Mouse (Mus musculus) intestine, embryonic 14.5 days (tissue): ENCODE data around the gene Slc7a14. TPM values are rescaled to one million over a fixed set of nuclear protein-coding genes. Genes with fewer than 3 reads are reported as not detected.

Experiments
- ATAC-seq: fragments of 200-750 bp; cut with Nextera tagmentation; replicated peaks from 2 replicates; pipeline ENCODE4 v1.8.0; 2017; ENCODE audit warnings: low read depth, moderate number of reproducible peaks, moderate TSS enrichment, moderate library complexity; ENCODE audit not compliant: low FRiP score, low TSS enrichment
- DNase-seq: peaks from one replicate; pipeline ENCODE4 v3.0.0-alpha.2; 2018; ENCODE audit warnings: low spot score
- H3K27ac ChIP-seq: fragments of 300-500 bp; sonication (generic); 2 replicates; pipeline ENCODE4 v1.5.1; 2014; ENCODE audit warnings: low read depth, mild to moderate bottlenecking, control low read depth
- H3K27me3 ChIP-seq: fragments of 300-500 bp; sonication (generic); replicated peaks from 2 replicates; pipeline ENCODE4 v1.6.1; 2014; ENCODE audit warnings: low read length, control low read depth; ENCODE audit not compliant: control insufficient read depth, insufficient read depth
- H3K36me3 ChIP-seq: fragments of 300-500 bp; sonication (generic); 2 replicates; pipeline ENCODE4 v1.6.1; 2014; ENCODE audit warnings: low read length, control low read depth; ENCODE audit not compliant: control insufficient read depth, insufficient read depth
- H3K4me1 ChIP-seq: fragments of 300-500 bp; sonication (generic); replicated peaks from 2 replicates; pipeline ENCODE4 v1.6.1; 2014; ENCODE audit warnings: low read length, control low read depth, mixed read lengths; ENCODE audit not compliant: control insufficient read depth, insufficient read depth
- H3K4me2 ChIP-seq: fragments of 300-500 bp; sonication (generic); 2 replicates; pipeline ENCODE4 v1.6.1; 2014; ENCODE audit warnings: low read length
- H3K4me3 ChIP-seq: fragments of 300-500 bp; sonication (generic); 2 replicates; pipeline ENCODE4 v1.5.1; 2014; ENCODE audit warnings: low read depth, low read length, control low read depth, mixed read lengths
- H3K9ac ChIP-seq: fragments of 300-500 bp; sonication (generic); 2 replicates; pipeline ENCODE4 v1.6.1; 2014; ENCODE audit warnings: mild to moderate bottlenecking, low read length
- H3K9me3 ChIP-seq: fragments of 300-500 bp; sonication (generic); 2 replicates; pipeline ENCODE4 v1.6.1; 2016; ENCODE audit warnings: low read length, control low read depth; ENCODE audit not compliant: control insufficient read depth
- WGBS: fragments of 180-500 bp; shearing (Covaris S2); extraction: QIAGEN DNeasy Blood & Tissue Kit; methylation state at CpG from one replicate; pipeline ENCODE4 v1.1.7; 2014; 5-methylcytosine and 5-hydroxymethylcytosine counted together
- polyA plus RNA-seq: library from polyadenylated mRNA; unstranded; fragments of >200 nt; fragmentation: Nextera tagmentation; extraction: Ambion mirVana; gene quantifications from 2 replicates; pipeline ENCODE4 v1.2.1, GENCODE M21; 2014

Slc7a14 gene
- polyA plus RNA-seq, 1 experiment from 2014 or later, result 1.7 TPM

DNA sequence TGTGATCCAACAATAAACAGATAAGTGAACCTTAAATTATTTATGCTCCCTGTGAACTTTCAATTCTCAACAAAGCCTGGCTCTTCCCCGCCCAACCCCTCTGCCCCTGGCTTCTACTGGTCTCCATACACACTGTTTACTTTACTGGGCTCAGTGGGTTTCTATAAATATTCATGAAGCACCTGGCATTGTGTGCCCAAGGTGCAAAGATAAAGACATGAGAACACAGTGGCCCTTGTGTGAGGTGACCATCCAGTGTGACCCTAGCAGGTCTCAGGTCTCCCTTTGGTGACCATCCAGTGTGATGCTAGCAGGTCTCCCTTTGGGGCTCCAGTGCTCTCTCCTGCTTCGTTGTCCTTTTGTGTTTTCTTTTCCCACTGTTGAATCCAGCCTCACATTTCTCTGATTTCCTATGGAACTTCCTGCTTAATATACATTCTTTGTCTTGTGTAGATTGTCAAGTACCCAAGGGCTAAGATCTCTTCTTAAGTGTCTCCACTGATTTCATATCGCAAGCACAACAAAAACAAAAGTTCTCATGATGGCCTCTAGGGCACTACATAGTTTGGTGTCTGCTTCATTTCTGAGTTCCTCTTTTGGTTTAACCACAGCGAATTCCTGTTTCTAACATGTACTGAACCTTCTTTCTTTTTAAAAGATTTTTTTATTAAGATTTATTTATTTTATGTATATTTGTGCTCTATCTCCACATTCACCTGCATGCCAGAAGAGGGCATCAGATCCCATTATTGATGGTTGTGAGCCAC lies 40.4 kb downstream of the Slc7a14 start:
- H3K4me3 ChIP-seq, result no peak overlapping the region
- WGBS, result 78% methylated on average over 4 of the region's 4 CpGs
- no peak overlapping the region for H3K27ac ChIP-seq
- ATAC-seq (no peak), DNase-seq (no peak)
- no peaks in the 10 kb centered on the region for H3K4me1 ChIP-seq
- H3K4me2 ChIP-seq, result no peak overlapping the region
- no peaks in the 10 kb centered on the region for H3K9me3 ChIP-seq
- H3K9ac ChIP-seq, result no peak overlapping the region
- H3K36me3 ChIP-seq, result no peaks in the 10 kb centered on the region
- no peaks in the 10 kb centered on the region for H3K27me3 ChIP-seq

DNA sequence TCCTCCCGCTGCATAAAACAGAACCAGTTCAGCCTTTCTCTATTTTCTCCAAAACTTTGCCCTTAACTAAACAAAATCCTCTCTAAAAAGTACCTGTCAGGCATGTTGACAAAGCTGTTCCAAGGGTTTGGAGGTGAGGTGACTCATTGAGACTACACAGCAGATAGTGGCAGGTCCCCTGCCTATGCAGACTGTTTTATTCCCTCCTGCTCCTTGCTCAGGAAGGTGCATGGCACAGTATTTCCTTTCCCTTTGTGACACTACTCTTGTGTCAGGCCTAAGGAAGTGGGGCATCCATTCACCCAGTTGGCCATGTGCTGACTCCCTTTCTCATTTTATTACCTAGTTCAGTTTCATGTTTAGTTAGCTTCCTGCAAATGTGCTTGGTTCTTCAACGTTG lies 42.3 kb downstream of the Slc7a14 start:
- Histone ChIP-seq H3K4me1 (no peaks in the 10 kb centered on the region), H3K9me3 (no peaks in the 10 kb centered on the region), H3K27me3 (no peaks in the 10 kb centered on the region), H3K4me2 (no peak overlapping the region), H3K36me3 (no peaks in the 10 kb centered on the region), H3K27ac (no peak overlapping the region), H3K4me3 (no peak overlapping the region), H3K9ac (no peak overlapping the region)
- no peak for ATAC-seq
- WGBS, result 80% methylated on average over 2 of the region's 2 CpGs
- DNase-seq, result no peak

DNA sequence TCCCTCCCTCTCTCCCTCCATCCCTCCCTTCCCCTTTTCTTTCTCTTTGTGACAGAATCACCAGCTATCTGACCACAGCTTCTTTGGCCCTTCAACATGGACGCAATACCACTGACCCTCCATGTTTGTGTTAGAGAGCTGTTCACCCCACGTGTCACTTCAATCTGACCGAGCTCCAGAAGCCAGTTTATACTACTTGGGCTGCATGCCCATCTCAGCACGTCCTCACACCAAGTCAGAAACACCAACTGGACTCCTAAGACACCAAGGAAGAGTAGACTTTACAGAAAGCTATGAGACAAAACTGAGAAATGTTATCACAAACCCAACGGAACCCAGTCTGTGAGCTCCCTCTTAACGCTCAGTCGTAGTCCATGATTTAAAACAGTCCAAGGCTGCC lies 43.2 kb downstream of the Slc7a14 start:
- 86% methylated on average over 7 of the region's 7 CpGs for WGBS
- no peaks in the 10 kb centered on the region for H3K27me3 ChIP-seq
- no peak for ATAC-seq

DNA sequence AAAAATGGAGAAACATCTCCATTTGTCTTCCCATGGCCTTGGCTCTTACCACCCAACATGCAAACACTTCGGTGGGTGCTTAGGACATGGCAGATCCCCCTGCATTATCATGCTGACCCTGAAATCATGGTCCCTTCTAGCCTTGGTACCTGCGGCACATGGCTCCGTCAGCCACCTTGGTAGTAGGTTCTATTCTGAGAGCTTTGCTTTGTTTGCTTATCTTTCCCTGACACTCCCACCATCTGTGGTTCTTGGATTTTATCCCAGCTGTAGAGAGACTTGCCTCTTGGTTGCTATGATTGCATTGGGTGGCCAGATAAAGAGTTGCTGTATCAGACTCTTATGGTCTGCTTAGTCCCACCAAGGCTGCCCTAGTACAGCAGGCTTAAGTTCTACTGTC lies 46.6 kb downstream of the Slc7a14 start:
- 91% methylated on average over 3 of the region's 3 CpGs for WGBS
- Histone ChIP-seq H3K9ac (no peak overlapping the region), H3K4me3 (no peak overlapping the region), H3K36me3 (no peaks in the 10 kb centered on the region), H3K27ac (no peak overlapping the region), H3K27me3 (no peaks in the 10 kb centered on the region), H3K4me1 (peaks cover 4% of the 10 kb centered on the region; the same call in 1 of the 2 replicates), H3K4me2 (no peak overlapping the region), H3K9me3 (no peaks in the 10 kb centered on the region)
- no peak for ATAC-seq
- no peak for DNase-seq

More for the DNA sequence above, 43.2 kb downstream of the Slc7a14 start:
- no peaks in the 10 kb centered on the region for H3K9me3 ChIP-seq
- H3K27ac ChIP-seq, result no peak overlapping the region
- no peak overlapping the region for H3K4me2 ChIP-seq
- H3K36me3 ChIP-seq, result no peaks in the 10 kb centered on the region
- H3K9ac ChIP-seq, result no peak overlapping the region
- H3K4me1 ChIP-seq, result no peaks in the 10 kb centered on the region
- DNase-seq, result no peak
- no peak overlapping the region for H3K4me3 ChIP-seq

GRCm38 (mm10) chr3:31261418-31262014 lies 48.7 kb downstream of the Slc7a14 start:
- 69% methylated on average over 7 of the region's 7 CpGs for WGBS
- 0 out of 2 replicates have a peak overlapping the region, but pooled peaks have one; percentile 72 for H3K27ac ChIP-seq
- DNase-seq (no peak), ATAC-seq (no peak)
- no peak overlapping the region for H3K4me2 ChIP-seq
- H3K9ac ChIP-seq, result no peak overlapping the region
- H3K4me1 ChIP-seq, result peaks cover 4% of the 10 kb centered on the region; the same call in 1 of the 2 replicates
- no peaks in the 10 kb centered on the region for H3K27me3 ChIP-seq
- no peaks in the 10 kb centered on the region for H3K9me3 ChIP-seq
- H3K36me3 ChIP-seq, result no peaks in the 10 kb centered on the region
- H3K4me3 ChIP-seq, result no peak overlapping the region

DNA sequence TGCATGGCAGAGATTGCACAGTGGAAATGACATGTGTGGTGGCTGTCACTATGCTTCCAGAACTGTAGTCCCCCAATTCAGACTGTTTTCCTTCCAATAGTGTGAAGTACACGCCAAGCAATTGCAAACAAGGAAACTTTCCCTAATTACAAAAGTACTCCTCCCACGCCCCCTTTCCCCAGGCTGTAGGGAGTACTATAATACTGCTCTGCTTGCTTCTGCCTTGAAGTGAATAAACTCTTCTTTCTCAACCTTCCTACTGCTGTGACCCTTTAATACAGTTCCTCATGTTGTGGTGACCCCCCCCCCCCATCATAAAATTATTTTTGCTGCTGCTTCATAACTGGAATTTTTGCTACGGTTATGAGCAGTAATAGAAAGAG lies 49.2 kb downstream of the Slc7a14 start:
- peak; percentile 20; the same call in 1 of the 2 replicates for ATAC-seq
- H3K27ac ChIP-seq, result 0 out of 2 replicates have a peak overlapping the region, but pooled peaks have one; percentile 72

GRCm38 (mm10) chr3:31260329-31260963 lies 49.7 kb downstream of the Slc7a14 start:
- Histone ChIP-seq H3K27ac (peak overlapping the region; percentile 72), H3K9ac (no peak overlapping the region), H3K36me3 (no peaks in the 10 kb centered on the region), H3K4me2 (no peak overlapping the region), H3K27me3 (no peaks in the 10 kb centered on the region), H3K9me3 (no peaks in the 10 kb centered on the region), H3K4me3 (no peak overlapping the region), H3K4me1 (peaks cover 4% of the 10 kb centered on the region; the same call in 1 of the 2 replicates)
- DNase-seq (peak; percentile 59), ATAC-seq (peak; percentile 94)
- WGBS, result 18% methylated on average over 7 of the region's 7 CpGs

More for the DNA sequence above, 49.2 kb downstream of the Slc7a14 start:
- peaks cover 4% of the 10 kb centered on the region; the same call in 1 of the 2 replicates for H3K4me1 ChIP-seq
- no peaks in the 10 kb centered on the region for H3K9me3 ChIP-seq
- no peaks in the 10 kb centered on the region for H3K27me3 ChIP-seq
- no peaks in the 10 kb centered on the region for H3K36me3 ChIP-seq
- no peak overlapping the region for H3K9ac ChIP-seq
- no peak for DNase-seq
- WGBS, result 54% methylated on average over 3 of the region's 3 CpGs
- no peak overlapping the region for H3K4me2 ChIP-seq
- H3K4me3 ChIP-seq, result no peak overlapping the region

DNA sequence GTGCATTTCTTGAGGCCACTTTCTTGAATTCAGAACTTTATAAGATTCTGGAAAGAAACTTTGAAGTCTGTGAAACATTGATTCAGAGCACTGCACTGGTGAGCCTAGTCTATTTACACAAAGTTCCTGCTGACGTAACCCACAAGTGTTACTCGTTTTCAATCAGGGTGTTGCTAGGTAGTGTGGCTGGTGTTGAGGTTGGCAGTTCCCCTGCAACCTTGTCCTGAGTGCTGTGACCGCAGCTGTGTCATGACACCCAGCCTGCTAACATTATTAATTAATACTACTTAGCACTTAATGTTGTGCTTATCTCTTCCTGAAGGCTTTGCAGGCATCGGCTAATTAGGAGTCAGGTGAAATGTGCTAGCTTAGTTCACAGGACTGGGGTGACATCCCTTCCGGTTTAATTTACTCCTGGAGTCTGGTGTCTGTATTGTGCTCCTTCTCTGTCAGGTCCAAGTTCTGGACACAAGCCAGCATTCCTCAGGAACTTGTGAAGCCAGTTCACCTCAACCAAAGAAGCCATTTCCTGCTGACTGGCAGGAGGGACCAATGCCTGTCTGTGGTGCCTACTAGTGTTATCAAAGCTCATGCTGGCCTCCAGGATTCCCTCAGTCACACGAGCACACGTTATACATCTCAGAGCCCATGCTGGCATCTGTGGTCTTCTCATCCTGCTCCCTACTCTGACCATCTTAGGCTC lies 50.5 kb downstream of the Slc7a14 start:
- no peaks in the 10 kb centered on the region for H3K36me3 ChIP-seq
- no peak overlapping the region for H3K4me3 ChIP-seq
- peaks cover 4% of the 10 kb centered on the region; the same call in 1 of the 2 replicates for H3K4me1 ChIP-seq
- DNase-seq (no peak), ATAC-seq (peak; percentile 29)
- WGBS, result 47% methylated on average over 7 of the region's 7 CpGs
- H3K9me3 ChIP-seq, result no peaks in the 10 kb centered on the region
- H3K9ac ChIP-seq, result no peak overlapping the region
- peak overlapping the region; percentile 72 for H3K27ac ChIP-seq
- no peak overlapping the region for H3K4me2 ChIP-seq
- no peaks in the 10 kb centered on the region for H3K27me3 ChIP-seq
